Mouse (Mus musculus): ENCODE measurements around the gene Timm10. TPM values are rescaled to one million over a fixed set of nuclear protein-coding genes. Genes with fewer than 3 reads are reported as not detected.
"Not testable (repeated sequence)": the region's sequence is repeated elsewhere in the genome, so short reads cannot be mapped to it uniquely, and the experiment has no call there.

Gene Timm10
- polyA plus RNA-seq, 1 experiment from 2014 or later = 56.3 TPM

- Histone ChIP-seq H3K27me3 (ENCODE audit: insufficient read depth, poor library complexity, severe bottlenecking) (no peaks in the 10 kb centered on the region), H3K4me3 (peak overlapping the region; percentile 74), H3K9me3 (peaks cover 18% of the 10 kb centered on the region), H3K27ac (peak overlapping the region; percentile 86), H3K4me1 (replicated peaks) (peaks cover 16% of the 10 kb centered on the region), H3K36me3 (no peaks in the 10 kb centered on the region)
- peak; percentile 59 for DNase-seq (ENCODE audit: low spot score)
- under 1% methylated on average over 16 of the region's 16 CpGs for WGBS
Observed at GRCm38 (mm10) chr2:84799041-84799561, 27.7 kb upstream of the Timm10 start.

DNA sequence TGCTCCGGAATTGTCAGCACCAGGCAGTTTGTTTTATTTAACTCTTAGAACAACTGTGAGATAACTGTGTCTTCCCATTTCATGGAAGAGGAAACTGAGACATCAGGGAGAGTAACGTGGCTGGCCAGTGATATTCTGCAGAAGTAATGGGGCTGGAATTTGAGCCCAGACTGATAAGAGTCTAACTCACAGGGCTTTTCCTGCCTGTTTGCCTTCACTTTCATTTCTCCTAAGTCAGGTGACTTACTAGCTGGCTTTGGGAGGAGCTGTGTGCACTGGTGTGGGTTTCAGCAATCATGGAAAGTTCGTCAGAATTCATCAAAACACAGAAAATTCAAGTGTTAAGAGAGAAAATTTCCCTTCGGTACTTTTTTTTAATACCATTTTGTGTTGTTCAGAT is 26.5 kb upstream of the Timm10 start:
- WGBS = 84% methylated on average over 4 of the region's 4 CpGs
- Histone ChIP-seq H3K9me3 (peaks cover 6% of the 10 kb centered on the region; the same call in 1 of the 2 replicates), H3K27ac (0 out of 2 replicates have a peak overlapping the region, but pooled peaks have one; percentile 16), H3K4me3 (no peak overlapping the region), H3K36me3 (0 out of 2 replicates have a peak, but pooled peaks cover 6% of the 10 kb centered on the region), H3K4me1 (replicated peaks) (peaks cover 16% of the 10 kb centered on the region), H3K27me3 (ENCODE audit: insufficient read depth, poor library complexity, severe bottlenecking) (no peaks in the 10 kb centered on the region)
- no peak for DNase-seq (ENCODE audit: low spot score)

DNA sequence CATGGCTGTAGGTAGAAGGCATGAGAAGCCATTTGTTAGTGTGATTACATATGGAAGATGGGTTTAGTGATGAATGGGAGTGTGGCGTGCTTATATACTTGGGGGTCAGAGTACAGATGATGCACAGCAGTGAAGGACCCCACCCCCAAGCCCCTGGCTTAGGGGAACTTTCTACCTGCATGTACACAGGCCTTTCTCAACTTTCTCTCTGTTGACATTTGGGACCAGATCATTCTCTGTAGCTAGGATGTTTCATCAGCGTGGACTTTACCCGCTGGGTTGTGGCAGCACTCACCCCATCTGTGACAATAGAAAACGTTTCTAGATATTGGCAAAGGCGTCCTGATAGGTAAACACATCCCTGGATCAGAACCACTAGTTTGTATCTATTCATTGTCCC is 25.6 kb upstream of the Timm10 start:
- not testable (repeated sequence) for H3K27me3 ChIP-seq (ENCODE audit: insufficient read depth, poor library complexity, severe bottlenecking); H3K4me3 ChIP-seq; DNase-seq (ENCODE audit: low spot score); H3K27ac ChIP-seq; H3K9me3 ChIP-seq; H3K36me3 ChIP-seq
- WGBS = 82% methylated on average over 5 of the region's 5 CpGs
- peaks cover 16% of the 10 kb centered on the region for H3K4me1 ChIP-seq (replicated peaks)

DNA sequence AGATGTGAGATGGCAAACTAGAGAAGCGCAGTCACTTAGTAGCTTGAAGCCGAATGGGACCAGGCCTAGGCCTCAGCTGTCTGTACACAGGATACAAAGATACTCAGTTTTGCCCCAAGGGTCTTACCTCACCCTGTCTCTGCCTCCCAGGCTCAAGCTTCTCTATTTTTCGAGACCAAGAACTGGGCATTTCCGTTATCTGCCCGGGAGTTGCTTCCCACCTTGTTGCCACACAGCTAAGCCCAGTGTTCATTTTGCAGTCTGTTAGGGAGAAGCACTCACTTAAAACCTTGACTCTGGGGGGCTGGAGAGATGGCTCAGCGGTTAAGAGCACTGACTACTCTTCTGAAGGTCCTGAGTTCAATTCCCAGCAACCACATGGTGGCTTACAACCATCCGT is 22.8 kb upstream of the Timm10 start:
- 89% methylated on average over 7 of the region's 7 CpGs for WGBS
- Histone ChIP-seq H3K27ac (no peak overlapping the region), H3K27me3 (ENCODE audit: insufficient read depth, poor library complexity, severe bottlenecking) (no peaks in the 10 kb centered on the region), H3K4me1 (replicated peaks) (peaks cover 6% of the 10 kb centered on the region), H3K9me3 (no peaks in the 10 kb centered on the region), H3K36me3 (peaks cover 21% of the 10 kb centered on the region), H3K4me3 (no peak overlapping the region)
- DNase-seq (ENCODE audit: low spot score) = no peak

DNA sequence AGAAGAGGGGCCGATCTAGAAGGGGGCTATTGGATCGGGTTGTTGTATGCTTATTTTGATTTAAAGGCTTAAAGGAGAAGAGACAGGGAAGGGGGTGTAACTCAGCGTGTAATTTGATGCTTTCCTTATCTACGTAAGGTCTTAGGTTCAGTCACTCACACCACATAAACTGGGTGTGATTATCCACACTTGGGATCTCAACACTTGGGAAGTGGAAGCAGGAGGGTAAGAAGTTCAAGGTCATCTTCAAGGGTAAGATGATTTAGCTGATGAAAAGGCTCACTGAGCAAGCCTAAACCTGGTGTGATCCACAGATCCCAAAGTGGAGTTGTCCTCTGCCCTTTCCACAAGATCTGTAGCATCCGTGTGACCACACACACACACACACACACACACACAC is 20.3 kb upstream of the Timm10 start:
- Histone ChIP-seq H3K36me3 (peaks cover 21% of the 10 kb centered on the region), H3K27me3 (ENCODE audit: insufficient read depth, poor library complexity, severe bottlenecking) (no peaks in the 10 kb centered on the region)
- WGBS = 77% methylated on average over 5 of the region's 5 CpGs

DNA sequence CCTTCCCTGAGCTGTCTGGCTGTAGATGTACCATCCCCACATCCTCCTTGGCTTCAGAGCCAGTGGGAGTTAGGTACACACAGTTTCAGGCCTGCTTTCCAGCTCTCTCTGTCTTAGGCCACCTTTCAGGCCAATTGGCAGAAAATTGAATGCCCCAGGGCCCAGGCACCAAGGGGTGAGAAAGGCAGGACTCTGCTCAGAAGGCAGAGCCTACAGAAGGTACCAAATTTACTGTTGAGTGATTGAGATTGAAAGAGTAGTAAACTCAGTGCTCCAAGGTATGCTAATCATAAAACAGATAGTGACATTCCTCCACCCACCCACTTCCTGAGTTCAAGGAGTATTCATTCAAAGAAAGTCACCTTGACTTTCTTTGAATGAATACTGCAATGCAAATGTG is 17.5 kb upstream of the Timm10 start:
- Histone ChIP-seq H3K27me3 (ENCODE audit: insufficient read depth, poor library complexity, severe bottlenecking) (no peaks in the 10 kb centered on the region), H3K27ac (no peak overlapping the region), H3K4me3 (no peak overlapping the region), H3K4me1 (replicated peaks) (peaks cover 19% of the 10 kb centered on the region), H3K9me3 (no peaks in the 10 kb centered on the region), H3K36me3 (peaks cover 21% of the 10 kb centered on the region)
- no peak for DNase-seq (ENCODE audit: low spot score)

More for the DNA sequence above, 20.3 kb upstream of the Timm10 start:
- no peaks in the 10 kb centered on the region for H3K9me3 ChIP-seq
- no peak for DNase-seq (ENCODE audit: low spot score)
- no peak overlapping the region for H3K27ac ChIP-seq
- H3K4me1 ChIP-seq (replicated peaks) = peaks cover 9% of the 10 kb centered on the region
- no peak overlapping the region for H3K4me3 ChIP-seq

- Histone ChIP-seq H3K9me3 (no peaks in the 10 kb centered on the region), H3K4me1 (replicated peaks) (peaks cover 19% of the 10 kb centered on the region), H3K4me3 (0 out of 2 replicates have a peak overlapping the region, but pooled peaks have one; percentile 38), H3K27ac (no peak overlapping the region), H3K27me3 (ENCODE audit: insufficient read depth, poor library complexity, severe bottlenecking) (no peaks in the 10 kb centered on the region), H3K36me3 (peaks cover 15% of the 10 kb centered on the region)
- no peak for DNase-seq (ENCODE audit: low spot score)
- WGBS = 82% methylated on average over 6 of the region's 6 CpGs
Observed at GRCm38 (mm10) chr2:84810526-84810885, 16.3 kb upstream of the Timm10 start.

DNA sequence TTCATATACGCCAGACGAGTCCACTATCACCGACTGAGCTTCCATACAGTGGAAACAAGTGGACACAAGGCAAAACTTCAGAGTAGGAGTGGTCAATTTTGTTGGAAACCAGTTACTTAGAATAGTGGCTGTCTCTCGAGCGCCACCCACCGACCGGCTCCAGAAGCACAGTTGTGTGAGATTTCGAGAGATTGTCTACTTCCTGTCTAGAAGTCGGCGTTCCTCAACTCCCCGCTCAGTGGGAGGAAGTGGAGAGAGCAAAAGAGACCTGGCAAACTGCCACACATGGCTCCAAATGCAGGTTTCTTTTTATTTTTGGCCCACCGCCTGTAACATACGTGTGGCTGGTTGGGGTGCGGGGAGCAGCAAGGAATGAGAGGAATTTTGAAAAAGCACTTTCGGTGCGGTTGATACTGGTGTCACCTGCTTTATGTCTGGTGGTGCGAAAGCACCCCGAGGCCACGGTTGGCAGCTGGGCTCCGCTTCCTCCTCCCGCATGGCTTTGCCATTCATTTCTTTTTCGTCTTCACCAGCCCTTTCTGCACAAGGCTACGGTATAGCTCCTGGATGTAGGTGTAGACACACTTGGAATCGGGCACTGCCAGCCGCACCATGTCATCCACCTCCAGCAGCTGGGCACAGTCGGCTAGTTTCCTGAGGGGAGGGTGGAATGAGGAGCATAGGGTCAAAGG is 15.8 kb upstream of the Timm10 start:
- WGBS = 42% methylated on average over 26 of the region's 26 CpGs
- peaks cover 15% of the 10 kb centered on the region for H3K36me3 ChIP-seq
- H3K4me1 ChIP-seq (replicated peaks) = peaks cover 19% of the 10 kb centered on the region
- H3K27ac ChIP-seq = peak overlapping the region; percentile 54
- H3K4me3 ChIP-seq = peak overlapping the region; percentile 38
- DNase-seq (ENCODE audit: low spot score) = peak; percentile 91
- H3K9me3 ChIP-seq = no peaks in the 10 kb centered on the region
- H3K27me3 ChIP-seq (ENCODE audit: insufficient read depth, poor library complexity, severe bottlenecking) = no peaks in the 10 kb centered on the region

GRCm38 (mm10) chr2:84811880-84812279 is 14.9 kb upstream of the Timm10 start:
- Histone ChIP-seq H3K27me3 (ENCODE audit: insufficient read depth, poor library complexity, severe bottlenecking) (no peaks in the 10 kb centered on the region), H3K4me1 (replicated peaks) (peaks cover 19% of the 10 kb centered on the region), H3K9me3 (no peaks in the 10 kb centered on the region), H3K27ac (peak overlapping the region; percentile 18; the same call in 1 of the 2 replicates), H3K36me3 (peaks cover 15% of the 10 kb centered on the region), H3K4me3 (no peak overlapping the region)
- WGBS = 87% methylated on average over 7 of the region's 7 CpGs
- no peak for DNase-seq (ENCODE audit: low spot score)

GRCm38 (mm10) chr2:84812676-84813075 is 14.1 kb upstream of the Timm10 start:
- no peak overlapping the region for H3K4me3 ChIP-seq
- DNase-seq (ENCODE audit: low spot score) = no peak
- no peaks in the 10 kb centered on the region for H3K9me3 ChIP-seq
- WGBS = 79% methylated on average over 6 of the region's 6 CpGs
- H3K36me3 ChIP-seq = peaks cover 12% of the 10 kb centered on the region
- H3K27ac ChIP-seq = 0 out of 2 replicates have a peak overlapping the region, but pooled peaks have one; percentile 18
- peaks cover 19% of the 10 kb centered on the region for H3K4me1 ChIP-seq (replicated peaks)
- H3K27me3 ChIP-seq (ENCODE audit: insufficient read depth, poor library complexity, severe bottlenecking) = no peaks in the 10 kb centered on the region

GRCm38 (mm10) chr2:84819861-84820260 is 6.9 kb upstream of the Timm10 start:
- H3K27ac ChIP-seq = no peak overlapping the region
- H3K27me3 ChIP-seq (ENCODE audit: insufficient read depth, poor library complexity, severe bottlenecking) = 0 out of 2 replicates have a peak, but pooled peaks cover 6% of the 10 kb centered on the region
- no peak overlapping the region for H3K4me3 ChIP-seq
- no peaks in the 10 kb centered on the region for H3K36me3 ChIP-seq
- no peaks in the 10 kb centered on the region for H3K9me3 ChIP-seq
- 74% methylated on average over 3 of the region's 3 CpGs for WGBS
- no peaks in the 10 kb centered on the region for H3K4me1 ChIP-seq (replicated peaks)
- DNase-seq (ENCODE audit: low spot score) = no peak

- no peak for DNase-seq (ENCODE audit: low spot score)
- peaks cover 6% of the 10 kb centered on the region for H3K4me1 ChIP-seq (replicated peaks)
- 63% methylated on average over 13 of the region's 13 CpGs for WGBS
Observed at GRCm38 (mm10) chr2:84822552-84822951, 4.2 kb upstream of the Timm10 start, which contains the start of gene Smtnl1. TSS of gene Smtnl1 (minus strand) at chr2:84822652.

GRCm38 (mm10) chr2:84823237-84823636 is 3.6 kb upstream of the Timm10 start:
- Histone ChIP-seq H3K36me3 (peaks cover under 1% of the 10 kb centered on the region; the same call in 1 of the 2 replicates), H3K9me3 (no peaks in the 10 kb centered on the region), H3K27me3 (ENCODE audit: insufficient read depth, poor library complexity, severe bottlenecking) (0 out of 2 replicates have a peak, but pooled peaks cover 6% of the 10 kb centered on the region), H3K27ac (no peak overlapping the region), H3K4me1 (replicated peaks) (peaks cover 13% of the 10 kb centered on the region), H3K4me3 (no peak overlapping the region)
- 56% methylated on average over 2 of the region's 2 CpGs for WGBS
- DNase-seq (ENCODE audit: low spot score) = no peak

More at GRCm38 (mm10) chr2:84822552-84822951, 4.2 kb upstream of the Timm10 start, which contains the start of gene Smtnl1:
- no peak within 1 kb of the TSS for H3K27ac ChIP-seq
- 0 out of 2 replicates have a peak, but pooled peaks cover 6% of the 10 kb centered on the region for H3K27me3 ChIP-seq (ENCODE audit: insufficient read depth, poor library complexity, severe bottlenecking)
- no peak within 1 kb of the TSS for H3K4me3 ChIP-seq
- H3K36me3 ChIP-seq = no peaks in the 10 kb centered on the region
- H3K9me3 ChIP-seq = no peaks in the 10 kb centered on the region
